Mouse (Mus musculus) A20 (cell line): ENCODE data around the gene B4galt1.

Experiments
- DNase-seq: peaks from one replicate; pipeline ENCODE4 v3.0.0-alpha.2; 2011; ENCODE audit warnings: low read depth, low spot score

B4galt1 gene

DNA sequence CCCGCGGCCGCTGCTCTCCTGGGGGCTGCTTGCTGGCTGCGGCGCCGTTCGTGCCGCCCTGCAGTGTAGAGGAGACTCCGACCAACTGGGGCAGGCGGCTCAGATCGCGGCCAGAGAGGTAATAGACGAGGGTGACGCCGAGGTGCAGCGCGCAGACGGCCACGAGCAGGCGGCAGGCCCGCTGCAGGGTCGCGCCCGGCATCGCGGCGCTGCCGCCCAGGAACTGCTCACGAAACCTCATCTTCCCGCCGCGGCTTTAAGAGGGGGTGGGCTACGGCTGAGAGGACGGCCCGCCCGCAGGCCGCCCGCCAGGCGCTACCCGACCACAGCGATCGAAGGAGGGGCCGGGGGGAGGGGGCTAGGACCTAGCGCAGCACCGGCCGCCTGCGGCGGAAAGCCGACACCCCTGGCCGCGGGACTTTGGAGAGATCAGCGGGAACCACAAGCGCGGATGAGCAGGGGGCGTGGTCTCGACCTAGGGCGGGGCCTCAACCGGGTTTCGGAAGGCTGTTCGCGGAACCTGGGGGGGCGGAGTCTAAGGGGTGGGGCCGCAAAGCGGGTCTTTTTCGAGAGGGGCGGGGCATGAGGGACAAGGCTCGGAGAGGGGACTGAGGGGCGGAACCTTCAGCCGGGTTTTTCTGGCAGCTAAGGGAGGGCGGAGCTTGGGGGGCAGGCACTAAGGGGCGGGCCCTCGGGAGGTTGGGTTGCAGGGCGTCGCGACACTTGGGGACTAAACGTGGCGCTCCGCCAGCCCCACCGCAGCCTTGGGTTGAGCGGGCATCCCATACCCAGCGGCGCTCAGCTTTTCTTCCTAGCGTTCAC, at the start of gene B4galt1:
Gene B4galt1, minus strand, starts transcription at position 441 of the 822 bp plus-strand sequence.
- DNase-seq, result peak; percentile 100

DNA sequence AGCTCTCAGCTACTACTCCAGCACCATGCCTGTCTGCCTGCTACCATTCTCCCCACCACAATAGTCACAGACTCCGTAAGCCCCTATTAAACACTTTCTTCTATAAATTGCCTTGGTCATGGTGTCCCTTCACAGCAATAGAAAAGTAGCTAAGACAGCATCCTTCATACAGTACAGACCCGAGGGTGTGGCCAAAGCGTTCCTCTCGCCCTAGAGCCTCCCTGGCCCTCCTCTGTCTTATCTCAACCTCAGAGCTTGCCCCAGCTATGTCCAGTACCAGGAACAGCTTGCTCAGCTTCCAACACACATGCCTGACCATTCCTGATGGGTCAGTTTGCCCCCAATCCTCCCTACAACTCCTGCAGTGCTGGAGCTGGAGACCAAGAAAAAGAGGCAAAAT, 46.8 kb upstream of the B4galt1 start:
- no peak for DNase-seq

DNA sequence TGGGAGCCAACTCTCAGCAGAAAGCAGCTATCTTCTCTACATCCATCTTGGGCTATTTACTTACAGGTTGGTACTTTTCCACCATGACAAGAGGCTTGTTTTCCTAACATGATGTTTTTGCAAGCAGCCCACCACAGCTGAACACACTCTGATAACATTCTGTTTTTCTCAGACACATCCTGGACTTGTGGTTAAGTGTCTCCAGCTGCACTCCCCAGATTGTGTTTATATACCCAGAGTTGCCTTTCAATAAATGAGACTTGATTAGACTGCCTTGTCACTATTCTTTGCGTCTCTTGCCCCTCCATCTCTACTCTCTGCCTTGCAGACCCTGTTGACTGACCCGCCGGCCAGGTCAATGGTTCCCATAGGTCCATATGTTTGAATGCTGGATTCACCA, 46.3 kb upstream of the B4galt1 start:
- DNase-seq, result no peak

- no peak for DNase-seq
Measured at GRCm38 (mm10) chr4:40899264-40899663, 45.5 kb upstream of the B4galt1 start.

GRCm38 (mm10) chr4:40898476-40899044, 44.8 kb upstream of the B4galt1 start:
- no peak for DNase-seq

- peak; percentile 30 for DNase-seq
Measured at GRCm38 (mm10) chr4:40895646-40896045, 41.8 kb upstream of the B4galt1 start.

- no peak for DNase-seq
Measured at GRCm38 (mm10) chr4:40895118-40895517, 41.3 kb upstream of the B4galt1 start.

DNA sequence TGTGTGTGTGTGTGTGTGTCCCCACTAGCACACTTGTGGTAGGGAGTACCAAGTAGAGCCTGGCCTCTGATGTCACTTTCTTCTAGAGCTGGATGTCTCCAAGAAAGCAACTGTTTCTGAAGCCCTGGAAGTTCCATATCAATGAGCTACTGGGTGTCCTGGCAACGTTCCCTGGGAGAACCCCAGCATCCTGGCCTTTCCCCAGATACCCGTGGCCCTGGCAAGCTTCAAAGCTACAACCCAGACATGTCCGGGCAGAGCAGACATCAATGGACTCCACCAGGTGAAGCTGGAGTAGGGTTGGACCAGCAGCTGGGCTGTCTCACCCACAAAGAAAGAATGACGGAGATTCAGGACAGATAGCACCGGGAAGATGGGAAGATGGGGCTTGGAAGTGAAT, 37.4 kb upstream of the B4galt1 start:
- DNase-seq, result no peak

GRCm38 (mm10) chr4:40889983-40890382, 36.2 kb upstream of the B4galt1 start:
- DNase-seq, result no peak

DNA sequence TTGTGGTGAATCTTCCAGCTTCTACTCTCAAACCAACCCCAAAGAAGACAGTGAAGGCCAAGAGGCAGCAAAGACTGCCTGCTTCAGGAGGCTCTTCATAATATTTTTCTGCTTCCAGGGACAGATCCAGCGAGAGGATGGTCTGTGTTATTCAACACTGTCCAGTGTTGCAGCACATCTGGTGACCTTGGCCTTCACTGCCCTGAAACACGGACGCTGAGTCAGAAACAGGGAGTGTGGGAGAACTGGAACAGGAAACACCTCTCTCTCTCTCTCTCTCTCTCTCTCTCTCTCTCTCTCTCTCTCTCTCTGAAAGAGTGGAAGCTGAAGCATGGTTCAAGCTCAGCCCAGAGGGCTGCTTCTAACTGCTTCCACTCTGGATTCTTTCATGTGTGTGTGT, 35.4 kb upstream of the B4galt1 start:
- DNase-seq, result no peak

- DNase-seq, result no peak
Measured at GRCm38 (mm10) chr4:40888839-40889238, 35.0 kb upstream of the B4galt1 start.

DNA sequence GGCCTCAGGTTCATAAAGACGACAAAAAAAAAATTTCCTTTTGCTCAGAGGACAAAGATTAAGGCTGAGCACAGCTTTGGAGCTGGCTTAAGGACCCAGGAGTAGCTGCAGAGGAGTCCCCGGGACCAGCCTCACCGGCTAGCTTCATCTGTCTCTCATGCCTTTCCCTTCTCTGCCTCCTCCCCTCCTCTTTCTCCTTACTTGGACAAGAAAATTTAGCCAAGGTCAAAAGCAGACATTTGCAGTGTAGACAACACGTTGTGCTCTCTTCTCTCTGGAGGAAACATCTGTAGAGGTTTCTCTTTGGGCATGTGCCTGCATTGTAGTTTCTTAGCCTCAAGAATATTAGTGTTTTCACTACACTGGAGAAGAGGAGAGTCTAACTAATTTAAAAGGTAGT, 32.1 kb upstream of the B4galt1 start:
- no peak for DNase-seq

DNA sequence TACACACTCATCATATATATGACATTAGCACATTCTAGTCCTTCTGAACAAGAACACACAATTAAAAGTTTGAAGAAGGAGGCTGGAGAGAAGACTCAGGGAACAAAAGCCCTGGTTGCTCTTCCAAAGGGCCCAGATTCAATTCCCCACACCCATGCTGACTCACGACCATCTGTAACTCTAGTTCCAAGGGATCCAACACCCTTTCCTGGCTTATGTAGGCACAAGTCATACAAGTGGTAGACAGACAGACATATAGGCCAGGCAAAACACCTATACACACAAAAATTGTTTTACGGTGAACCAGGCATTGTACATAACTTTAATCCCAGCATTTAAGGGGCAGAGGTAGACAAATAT, 31.3 kb upstream of the B4galt1 start:
- DNase-seq, result no peak

GRCm38 (mm10) chr4:40884282-40885165, 30.7 kb upstream of the B4galt1 start:
- no peak for DNase-seq

DNA sequence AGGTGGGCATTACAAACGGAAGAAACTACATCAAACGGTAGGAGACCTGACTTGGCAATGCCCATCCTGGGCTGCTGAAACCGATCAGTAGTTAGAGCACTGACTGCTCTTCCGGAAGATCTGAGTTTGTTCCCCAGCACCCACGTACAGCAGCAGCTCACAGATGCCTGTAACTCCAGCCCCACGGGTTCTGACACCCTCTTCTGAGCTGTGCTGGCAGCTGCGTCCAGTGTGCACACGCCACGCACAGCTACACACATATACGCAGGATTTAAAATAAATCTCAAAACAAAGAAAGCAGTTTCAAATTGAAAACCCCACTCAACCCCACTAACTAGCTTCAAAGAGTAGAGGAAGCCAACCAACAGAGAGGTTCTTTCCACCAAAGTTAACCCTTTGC, 29.4 kb upstream of the B4galt1 start:
- peak; percentile 14 for DNase-seq

GRCm38 (mm10) chr4:40877528-40877927, 23.7 kb upstream of the B4galt1 start:
- no peak for DNase-seq

- peak; percentile 84 for DNase-seq
Measured at GRCm38 (mm10) chr4:40876814-40877371, 23.1 kb upstream of the B4galt1 start.

DNA sequence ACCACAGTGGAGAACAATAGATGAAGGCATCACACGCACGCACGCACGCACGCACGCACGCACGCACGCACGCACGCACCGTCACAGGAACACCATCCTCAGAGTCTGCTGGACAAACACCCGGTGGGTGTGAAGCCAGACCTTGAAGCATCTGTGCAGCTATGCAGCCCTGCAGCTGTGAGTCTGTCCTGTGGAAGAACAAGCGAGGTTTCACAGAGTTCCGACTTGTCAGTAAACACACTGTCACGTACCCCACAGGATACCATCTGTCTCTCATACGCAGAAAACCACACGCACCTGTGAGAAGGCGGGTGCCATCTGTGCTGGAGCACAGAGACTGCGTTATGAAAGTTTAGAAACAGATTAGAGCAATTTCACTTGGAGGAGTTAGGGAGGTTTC, 22.0 kb upstream of the B4galt1 start:
- DNase-seq, result peak; percentile 92

GRCm38 (mm10) chr4:40874794-40875552, 21.2 kb upstream of the B4galt1 start:
- no peak for DNase-seq

- DNase-seq, result no peak
Measured at GRCm38 (mm10) chr4:40874151-40874600, 20.4 kb upstream of the B4galt1 start.

DNA sequence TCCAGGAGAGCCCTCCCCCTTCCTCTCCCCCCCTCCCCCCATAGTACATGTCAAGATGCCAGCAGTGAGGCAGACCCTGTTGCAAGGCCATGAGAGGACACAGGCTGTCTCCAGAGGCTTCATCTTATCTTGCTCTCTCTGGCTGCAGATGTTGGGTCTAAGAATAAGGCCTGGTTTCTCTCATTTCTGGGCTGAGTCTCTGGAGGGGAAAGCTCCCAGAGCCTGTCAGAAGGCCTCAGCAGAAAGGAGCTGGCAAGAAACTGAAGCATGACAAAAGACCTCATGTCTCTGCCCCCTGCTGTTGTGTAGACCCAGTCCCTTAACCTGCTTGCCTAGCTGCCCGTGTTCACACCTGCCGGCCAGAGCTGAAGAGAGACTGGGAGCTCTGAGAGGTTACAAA, 19.5 kb upstream of the B4galt1 start:
- peak; percentile 23 for DNase-seq
